Mouse (Mus musculus) CH12.LX (cell line): ENCODE data around the gene Arg2. TPM values are rescaled to one million over a fixed set of nuclear protein-coding genes. Genes with fewer than 3 reads are reported as not detected.

Source experiments
- DNase-seq: peaks from one replicate; pipeline ENCODE4 v3.0.0-alpha.2; 2013; ENCODE audit errors: extremely low read depth
- H3K27ac ChIP-seq: 2 replicates; pipeline ENCODE4 v1.5.1; 2012; ENCODE audit warnings: low read depth, mild to moderate bottlenecking, control low read depth, moderate library complexity; ENCODE audit not compliant: insufficient read depth
- H3K27me3 ChIP-seq: replicated peaks from 2 replicates; pipeline ENCODE3; 2012; ENCODE audit warnings: inconsistent platforms
- H3K36me3 ChIP-seq, 2 experiments: replicated peaks in 1 of 2; 2 replicates each; pipeline versions ENCODE3 to v1.6.1; 2012; ENCODE audit warnings: inconsistent platforms in 1 of 2, low read length in 1 of 2, mild to moderate bottlenecking in 1 of 2, mixed read lengths in 1 of 2, moderate library complexity in 1 of 2; ENCODE audit not compliant: control insufficient read depth in 1 of 2, insufficient read depth in 1 of 2
- H3K4me1 ChIP-seq, 2 experiments: 2 replicates each; pipeline ENCODE4 v1.6.1; 2012; ENCODE audit warnings: inconsistent platforms in 1 of 2, moderate library complexity in 1 of 2; ENCODE audit not compliant: insufficient read depth in 2 of 2, control insufficient read depth in 1 of 2
- H3K4me2 ChIP-seq: 2 replicates; pipeline ENCODE4 v1.6.1; 2012; ENCODE audit warnings: low read depth, mild to moderate bottlenecking, control low read depth; ENCODE audit not compliant: poor library complexity, insufficient read depth, severe bottlenecking
- H3K4me3 ChIP-seq, 3 experiments: fragments of 150-350 bp in 1 of 3; sonication (generic) in 1 of 3; replicated peaks in 1 of 3; 2 replicates each; pipeline versions ENCODE3 to v1.5.1; 2011 to 2012; ENCODE audit warnings: low read depth in 2 of 3, low read length in 2 of 3, mild to moderate bottlenecking in 2 of 3, moderate library complexity in 2 of 3, control low read depth in 1 of 3, improper control_type of control experiment in 1 of 3, inconsistent platforms in 1 of 3, mixed read lengths in 1 of 3; ENCODE audit not compliant: poor library complexity in 1 of 3
- H3K79me2 ChIP-seq: replicated peaks from 2 replicates; pipeline ENCODE4 v1.6.1; 2012; ENCODE audit warnings: mild to moderate bottlenecking, moderate library complexity; ENCODE audit not compliant: control insufficient read depth, poor library complexity, insufficient read depth, severe bottlenecking; ENCODE audit errors: extremely low read depth
- H3K9ac ChIP-seq: 2 replicates; pipeline ENCODE4 v1.6.1; 2012; ENCODE audit warnings: low read depth, mild to moderate bottlenecking, control low read depth, moderate library complexity; ENCODE audit not compliant: insufficient read depth
- H3K9me3 ChIP-seq: replicated peaks from 2 replicates; pipeline ENCODE3; 2012; ENCODE audit warnings: low read length, inconsistent platforms, mixed read lengths
- CHD1 ChIP-seq: IDR thresholded peaks from 2 replicates; pipeline ENCODE4 v1.6.1; 2012; ENCODE audit warnings: low read depth, low read length, improper control_type of control experiment, inconsistent platforms
- CTCF ChIP-seq, 2 experiments: IDR thresholded peaks in 1 of 2; conservative IDR thresholded peaks in 1 of 2; 2 replicates each; pipeline ENCODE4 v1.5.1; 2011 to 2012; ENCODE audit warnings: low read depth in 2 of 2, low read length in 2 of 2, improper control_type of control experiment in 1 of 2, inconsistent platforms in 1 of 2, mild to moderate bottlenecking in 1 of 2, moderate library complexity in 1 of 2
- ELF1 ChIP-seq: IDR thresholded peaks from 2 replicates; pipeline ENCODE4 v1.6.1; 2014; ENCODE audit warnings: low read depth, mild to moderate bottlenecking, inconsistent platforms, low read length, improper control_type of control experiment
- EP300 ChIP-seq: IDR thresholded peaks from 2 replicates; pipeline ENCODE4 v1.6.1; 2011; ENCODE audit warnings: low read length, improper control_type of control experiment
- GABPA ChIP-seq: IDR thresholded peaks from 2 replicates; pipeline ENCODE4 v1.6.1; 2012; ENCODE audit warnings: low read depth, low read length, improper control_type of control experiment, inconsistent platforms; ENCODE audit not compliant: insufficient replicate concordance
- HCFC1 ChIP-seq: IDR thresholded peaks from 2 replicates; pipeline ENCODE4 v1.6.1; 2012; ENCODE audit warnings: low read depth, mild to moderate bottlenecking, inconsistent platforms, low read length, improper control_type of control experiment
- IRF4 ChIP-seq: IDR thresholded peaks from 2 replicates; pipeline ENCODE4 v1.6.1; 2014; ENCODE audit warnings: low read depth, mild to moderate bottlenecking, inconsistent platforms, low read length, improper control_type of control experiment
- JUN ChIP-seq: IDR thresholded peaks from 2 replicates; pipeline ENCODE4 v1.6.1; 2011; ENCODE audit warnings: low read depth, mild to moderate bottlenecking, low read length, improper control_type of control experiment, moderate library complexity; ENCODE audit not compliant: insufficient read depth
- KAT2A ChIP-seq: IDR thresholded peaks from 2 replicates; pipeline ENCODE4 v1.6.1; 2012; ENCODE audit warnings: low read length, improper control_type of control experiment, inconsistent platforms; ENCODE audit not compliant: insufficient replicate concordance
- MAX ChIP-seq: IDR thresholded peaks from 2 replicates; pipeline ENCODE4 v1.6.1; 2011; ENCODE audit warnings: low read length, improper control_type of control experiment
- MAZ ChIP-seq: IDR thresholded peaks from 2 replicates; pipeline ENCODE4 v1.6.1; 2012; ENCODE audit warnings: low read depth, mild to moderate bottlenecking, inconsistent platforms, low read length, improper control_type of control experiment, moderate library complexity
- MYC ChIP-seq: IDR thresholded peaks from 2 replicates; pipeline ENCODE4 v1.6.1; 2011; ENCODE audit warnings: low read depth, mild to moderate bottlenecking, improper control_type of control experiment, low read length
- NELFE ChIP-seq: IDR thresholded peaks from 2 replicates; pipeline ENCODE4 v1.6.1; 2011; ENCODE audit warnings: low read depth, low read length, improper control_type of control experiment
- NRF1 ChIP-seq: IDR thresholded peaks from 2 replicates; pipeline ENCODE4 v1.6.1; 2014; ENCODE audit warnings: low read depth, mild to moderate bottlenecking, inconsistent platforms, low read length, improper control_type of control experiment, moderate library complexity
- POLR2A ChIP-seq: IDR thresholded peaks from 2 replicates; pipeline ENCODE4 v1.6.1; 2011; ENCODE audit warnings: low read depth, mild to moderate bottlenecking, improper control_type of control experiment, low read length
- RCOR1 ChIP-seq: conservative IDR thresholded peaks from 2 replicates; pipeline ENCODE4 v1.6.1; 2012; ENCODE audit warnings: low read depth, mild to moderate bottlenecking, inconsistent platforms, low read length, improper control_type of control experiment
- SIN3A ChIP-seq: IDR thresholded peaks from 2 replicates; pipeline ENCODE4 v1.6.1; 2012; ENCODE audit warnings: low read length, improper control_type of control experiment, inconsistent platforms
- SMC3 ChIP-seq: IDR thresholded peaks from 2 replicates; pipeline ENCODE4 v1.6.1; 2011; ENCODE audit warnings: low read depth, low read length, improper control_type of control experiment
- TBP ChIP-seq: conservative IDR thresholded peaks from 2 replicates; pipeline ENCODE4 v1.6.1; 2011; ENCODE audit warnings: low read depth, low read length, improper control_type of control experiment
- TCF12 ChIP-seq: IDR thresholded peaks from 2 replicates; pipeline ENCODE4 v1.6.1; 2014; ENCODE audit warnings: low read depth, mild to moderate bottlenecking, inconsistent platforms, low read length, improper control_type of control experiment
- UBTF ChIP-seq: IDR thresholded peaks from 2 replicates; pipeline ENCODE4 v1.6.1; 2012; ENCODE audit warnings: low read depth, mild to moderate bottlenecking, inconsistent platforms, low read length, improper control_type of control experiment, moderate library complexity
- ZC3H11A ChIP-seq: IDR thresholded peaks from 2 replicates; pipeline ENCODE4 v1.6.1; 2012; ENCODE audit warnings: low read depth, mild to moderate bottlenecking, inconsistent platforms, low read length, improper control_type of control experiment
- ZKSCAN1 ChIP-seq: IDR thresholded peaks from 2 replicates; pipeline ENCODE4 v1.6.1; 2012; ENCODE audit warnings: low read depth, inconsistent platforms, low read length, improper control_type of control experiment, borderline replicate concordance
- dilution Hi-C: fragments of 300-500 bp; cut with MboI; formaldehyde crosslinking; loops from 2 replicates; pipeline ENCODE4 v1.14.3; 2020; ENCODE audit warnings: low sequenced_read_pairs; ENCODE audit not compliant: extremely low pct_unique_long_range_greater_than_20kb, extremely low pct_ligation_motif_present
- in situ Hi-C: fragments of 300-500 bp; cut with MboI; formaldehyde crosslinking; loops from 3 replicates; pipeline ENCODE4 v1.14.3; 2019; ENCODE audit warnings: low sequenced_read_pairs, low pct_ligation_motif_present, low pct_unique_long_range_greater_than_20kb, mixed read lengths
- polyA plus RNA-seq: library from polyadenylated mRNA; unstranded; fragments of >175 nt; gene quantifications from 2 replicates; pipeline ENCODE4 v1.2.1, GENCODE M21; 2012; ENCODE audit warnings: low read depth; ENCODE audit not compliant: insufficient read length
- total RNA-seq, 2 experiments: library from RNA; depleted of rRNA; stranded (reverse); fragments of 300-350 nt in 1 of 2; fragments of >200 nt in 1 of 2; gene quantifications; 2 replicates each; pipeline ENCODE4 v1.2.3; 2012 to 2014

Arg2 gene
- total and polyA plus RNA-seq, 3 experiments: not detected

- H3K79me2 ChIP-seq: peaks cover 13% of the 10 kb centered on the region
- H3K4me3 ChIP-seq: peak overlapping the region; percentile 72 to 82 (median 75)
- no peak overlapping the region for H3K27ac ChIP-seq
- DNase-seq: peak; percentile 88
- dilution Hi-C loops: no loop called here
- peak overlapping the region; percentile 77 for H3K9ac ChIP-seq
- no peak for TF ChIP-seq MAZ
- peak; percentile 97 for TF ChIP-seq HCFC1
- peak; percentile 67 for TF ChIP-seq POLR2A
- no peak for TF ChIP-seq UBTF
- TF ChIP-seq ZKSCAN1: no peak
- TF ChIP-seq SIN3A: peak; percentile 88
- TF ChIP-seq CHD1: no peak
- peak; percentile 91; the same call in 1 of the 2 replicates for TF ChIP-seq KAT2A
- no peak for TF ChIP-seq NRF1
- TF ChIP-seq IRF4: 0 out of 2 replicates have a peak, but pooled peaks have one; percentile 37
- TF ChIP-seq ZC3H11A: no peak
- TF ChIP-seq CTCF (conservative IDR thresholded peaks at IDR 0.05 in 1 of 2, IDR thresholded peaks at IDR 0.05 in 1 of 2; ENCODE audit: low read depth in 2 of 2, low read length in 2 of 2): peak in 1 of 2 experiments; percentile 47; a peak in 2 of 4 replicates
- TF ChIP-seq ELF1: peak; percentile 54
- no peak for TF ChIP-seq RCOR1
- 0 out of 2 replicates have a peak, but pooled peaks have one; percentile 59 for TF ChIP-seq TBP
- no peak for TF ChIP-seq SMC3
- TF ChIP-seq GABPA: peak; percentile 23; the same call in 1 of the 2 replicates
- TF ChIP-seq MAX: no peak
- TF ChIP-seq EP300: no peak
- peak; percentile 62; the same call in 1 of the 2 replicates for TF ChIP-seq NELFE
- TF ChIP-seq TCF12: peak; percentile 34; the same call in 1 of the 2 replicates
- no peak for TF ChIP-seq JUN
- TF ChIP-seq MYC: 0 out of 2 replicates have a peak, but pooled peaks have one; percentile 33
- H3K27me3 ChIP-seq: no peaks in the 10 kb centered on the region
- in situ Hi-C loops: loop anchor here (5.0 kb wide), 1 partner anchor 71 kb away; no protein-coding TSS in a partner anchor
- H3K4me1 ChIP-seq: peaks cover 0 to 48% of the 10 kb centered on the region in 2 experiments; a peak in 2 of 4 replicates
- H3K4me2 ChIP-seq: peak overlapping the region; percentile 84
- peaks cover 12 to 35% of the 10 kb centered on the region in 2 experiments for H3K36me3 ChIP-seq
- H3K9me3 ChIP-seq: no peaks in the 10 kb centered on the region
These were observed 61.1 kb downstream of the Arg2 start for GRCm38 (mm10) chr12:79191701-79192100.
